Mouse (Mus musculus): Measurements from ENCODE around the gene Rprd2. TPM values are rescaled to one million over a fixed set of nuclear protein-coding genes. Genes with fewer than 3 reads are reported as not detected.
"Not testable (repeated sequence)": the region's sequence is repeated elsewhere in the genome, so short reads cannot be mapped to it uniquely, and the experiment has no call there.

Rprd2 gene
- polyA plus RNA-seq, 1 experiment from 2014 or later, result 24.9 TPM

GRCm38 (mm10) chr3:95858278-95858677 lies 39.6 kb upstream of the Rprd2 start:
- not testable (repeated sequence) for H3K27ac ChIP-seq (ENCODE audit: low read length); H3K4me2 ChIP-seq (replicated peaks; ENCODE audit: low read depth, low read length); H3K4me3 ChIP-seq (ENCODE audit: low read depth, low read length); H3K4me1 ChIP-seq (ENCODE audit: control insufficient read depth, insufficient read depth, low read length); H3K36me3 ChIP-seq (ENCODE audit: control insufficient read depth, insufficient read depth, low read length); H3K9me3 ChIP-seq (ENCODE audit: control insufficient read depth, low read depth, low read length); H3K27me3 ChIP-seq (ENCODE audit: control insufficient read depth, insufficient read depth, low read length); ATAC-seq (ENCODE audit: insufficient number of reproducible peaks, insufficient read depth, low FRiP score, low read depth); H3K9ac ChIP-seq (replicated peaks; ENCODE audit: low read depth, low read length)
- WGBS, result 75% methylated on average over 3 of the region's 3 CpGs

- H3K27ac ChIP-seq (ENCODE audit: low read length); H3K4me2 ChIP-seq (replicated peaks; ENCODE audit: low read depth, low read length); H3K4me1 ChIP-seq (ENCODE audit: control insufficient read depth, insufficient read depth, low read length); H3K4me3 ChIP-seq (ENCODE audit: low read depth, low read length); H3K27me3 ChIP-seq (ENCODE audit: control insufficient read depth, insufficient read depth, low read length); H3K9me3 ChIP-seq (ENCODE audit: control insufficient read depth, low read depth, low read length); H3K9ac ChIP-seq (replicated peaks; ENCODE audit: low read depth, low read length); ATAC-seq (ENCODE audit: insufficient number of reproducible peaks, insufficient read depth, low FRiP score, low read depth): not testable (repeated sequence)
- 88% methylated on average over 1 of the region's 1 CpGs for WGBS
- H3K36me3 ChIP-seq (ENCODE audit: control insufficient read depth, insufficient read depth, low read length), result peaks cover 15% of the 10 kb centered on the region
Measured at GRCm38 (mm10) chr3:95857050-95857449, 38.4 kb upstream of the Rprd2 start.

GRCm38 (mm10) chr3:95856115-95856514 lies 37.5 kb upstream of the Rprd2 start:
- Histone ChIP-seq H3K27me3 (ENCODE audit: control insufficient read depth, insufficient read depth, low read length) (no peaks in the 10 kb centered on the region), H3K4me2 (replicated peaks; ENCODE audit: low read depth, low read length) (peak overlapping the region; percentile 43), H3K27ac (ENCODE audit: low read length) (peak overlapping the region; percentile 56; the same call in 1 of the 2 replicates), H3K9ac (replicated peaks; ENCODE audit: low read depth, low read length) (peak overlapping the region; percentile 22; the same call in 1 of the 2 replicates), H3K4me1 (ENCODE audit: control insufficient read depth, insufficient read depth, low read length) (0 out of 2 replicates have a peak, but pooled peaks cover 3% of the 10 kb centered on the region), H3K4me3 (ENCODE audit: low read depth, low read length) (peak overlapping the region; percentile 76), H3K36me3 (ENCODE audit: control insufficient read depth, insufficient read depth, low read length) (peaks cover 22% of the 10 kb centered on the region), H3K9me3 (ENCODE audit: control insufficient read depth, low read depth, low read length) (no peaks in the 10 kb centered on the region)
- no peak for ATAC-seq (ENCODE audit: insufficient number of reproducible peaks, insufficient read depth, low FRiP score, low read depth)
- 21% methylated on average over 7 of the region's 7 CpGs for WGBS

- Histone ChIP-seq H3K4me3 (ENCODE audit: low read depth, low read length) (peak within 1 kb of the TSS; percentile 76), H3K27ac (ENCODE audit: low read length) (peak within 1 kb of the TSS; percentile 56; the same call in 1 of the 2 replicates), H3K4me1 (ENCODE audit: control insufficient read depth, insufficient read depth, low read length) (0 out of 2 replicates have a peak, but pooled peaks cover 3% of the 10 kb centered on the region), H3K9ac (replicated peaks; ENCODE audit: low read depth, low read length) (peak within 1 kb of the TSS; percentile 68), H3K27me3 (ENCODE audit: control insufficient read depth, insufficient read depth, low read length) (no peaks in the 10 kb centered on the region), H3K36me3 (ENCODE audit: control insufficient read depth, insufficient read depth, low read length) (peaks cover 27% of the 10 kb centered on the region), H3K4me2 (replicated peaks; ENCODE audit: low read depth, low read length) (peak within 1 kb of the TSS; percentile 51), H3K9me3 (ENCODE audit: control insufficient read depth, low read depth, low read length) (no peaks in the 10 kb centered on the region)
- ATAC-seq (ENCODE audit: insufficient number of reproducible peaks, insufficient read depth, low FRiP score, low read depth), result peak; percentile 98
- under 1% methylated on average over 56 of the region's 56 CpGs for WGBS
Measured at GRCm38 (mm10) chr3:95855502-95856089, 36.9 kb upstream of the Rprd2 start, which contains the start of gene Prpf3. Prpf3 (minus strand) TSS chr3:95855885.

- Histone ChIP-seq H3K4me3 (ENCODE audit: low read depth, low read length) (no peak overlapping the region), H3K27ac (ENCODE audit: low read length) (no peak overlapping the region), H3K4me2 (replicated peaks; ENCODE audit: low read depth, low read length) (no peak overlapping the region), H3K9ac (replicated peaks; ENCODE audit: low read depth, low read length) (no peak overlapping the region), H3K4me1 (ENCODE audit: control insufficient read depth, insufficient read depth, low read length) (0 out of 2 replicates have a peak, but pooled peaks cover 3% of the 10 kb centered on the region), H3K27me3 (ENCODE audit: control insufficient read depth, insufficient read depth, low read length) (no peaks in the 10 kb centered on the region), H3K36me3 (ENCODE audit: control insufficient read depth, insufficient read depth, low read length) (peaks cover 67% of the 10 kb centered on the region), H3K9me3 (ENCODE audit: control insufficient read depth, low read depth, low read length) (no peaks in the 10 kb centered on the region)
- 94% methylated on average over 8 of the region's 8 CpGs for WGBS
- ATAC-seq (ENCODE audit: insufficient number of reproducible peaks, insufficient read depth, low FRiP score, low read depth), result no peak
Measured at GRCm38 (mm10) chr3:95851317-95851716, 32.7 kb upstream of the Rprd2 start.

GRCm38 (mm10) chr3:95850611-95851010 lies 31.9 kb upstream of the Rprd2 start:
- H3K4me2 ChIP-seq (replicated peaks; ENCODE audit: low read depth, low read length), result no peak overlapping the region
- H3K36me3 ChIP-seq (ENCODE audit: control insufficient read depth, insufficient read depth, low read length), result peaks cover 73% of the 10 kb centered on the region

GRCm38 (mm10) chr3:95842503-95843214 lies 24.0 kb upstream of the Rprd2 start:
- Histone ChIP-seq H3K36me3 (ENCODE audit: control insufficient read depth, insufficient read depth, low read length) (peaks cover 69% of the 10 kb centered on the region), H3K4me2 (replicated peaks; ENCODE audit: low read depth, low read length) (no peak overlapping the region), H3K27me3 (ENCODE audit: control insufficient read depth, insufficient read depth, low read length) (no peaks in the 10 kb centered on the region), H3K9me3 (ENCODE audit: control insufficient read depth, low read depth, low read length) (no peaks in the 10 kb centered on the region), H3K4me3 (ENCODE audit: low read depth, low read length) (no peak overlapping the region), H3K4me1 (ENCODE audit: control insufficient read depth, insufficient read depth, low read length) (no peaks in the 10 kb centered on the region), H3K9ac (replicated peaks; ENCODE audit: low read depth, low read length) (no peak overlapping the region), H3K27ac (ENCODE audit: low read length) (no peak overlapping the region)
- no peak for ATAC-seq (ENCODE audit: insufficient number of reproducible peaks, insufficient read depth, low FRiP score, low read depth)
- WGBS, result 82% methylated on average over 3 of the region's 3 CpGs

More at GRCm38 (mm10) chr3:95850611-95851010, 31.9 kb upstream of the Rprd2 start:
- no peak overlapping the region for H3K4me3 ChIP-seq (ENCODE audit: low read depth, low read length)
- H3K27ac ChIP-seq (ENCODE audit: low read length), result no peak overlapping the region
- 87% methylated on average over 4 of the region's 4 CpGs for WGBS
- H3K27me3 ChIP-seq (ENCODE audit: control insufficient read depth, insufficient read depth, low read length), result no peaks in the 10 kb centered on the region
- H3K9ac ChIP-seq (replicated peaks; ENCODE audit: low read depth, low read length), result no peak overlapping the region
- 0 out of 2 replicates have a peak, but pooled peaks cover 3% of the 10 kb centered on the region for H3K4me1 ChIP-seq (ENCODE audit: control insufficient read depth, insufficient read depth, low read length)
- no peaks in the 10 kb centered on the region for H3K9me3 ChIP-seq (ENCODE audit: control insufficient read depth, low read depth, low read length)
- ATAC-seq (ENCODE audit: insufficient number of reproducible peaks, insufficient read depth, low FRiP score, low read depth), result no peak

- H3K36me3 ChIP-seq (ENCODE audit: control insufficient read depth, insufficient read depth, low read length), result peaks cover 58% of the 10 kb centered on the region
Measured at GRCm38 (mm10) chr3:95839250-95839649, 20.6 kb upstream of the Rprd2 start.

More at GRCm38 (mm10) chr3:95839250-95839649, 20.6 kb upstream of the Rprd2 start:
- 90% methylated on average over 2 of the region's 2 CpGs for WGBS
- no peaks in the 10 kb centered on the region for H3K4me1 ChIP-seq (ENCODE audit: control insufficient read depth, insufficient read depth, low read length)
- no peak for ATAC-seq (ENCODE audit: insufficient number of reproducible peaks, insufficient read depth, low FRiP score, low read depth)
- H3K9ac ChIP-seq (replicated peaks; ENCODE audit: low read depth, low read length), result no peak overlapping the region
- H3K27me3 ChIP-seq (ENCODE audit: control insufficient read depth, insufficient read depth, low read length), result no peaks in the 10 kb centered on the region
- H3K4me2 ChIP-seq (replicated peaks; ENCODE audit: low read depth, low read length), result no peak overlapping the region
- H3K4me3 ChIP-seq (ENCODE audit: low read depth, low read length), result no peak overlapping the region
- no peaks in the 10 kb centered on the region for H3K9me3 ChIP-seq (ENCODE audit: control insufficient read depth, low read depth, low read length)
- no peak overlapping the region for H3K27ac ChIP-seq (ENCODE audit: low read length)
